Mouse (Mus musculus) embryonic facial prominence, embryonic 14.5 days (tissue): ENCODE data around the gene Fam90a1a. TPM values are rescaled to one million over a fixed set of nuclear protein-coding genes. Genes with fewer than 3 reads are reported as not detected.
A peak's percentile ranks its signal among the peaks of the same experiment; 100 is the strongest.
"Not testable (repeated sequence)": the region's sequence is repeated elsewhere in the genome, so short reads cannot be mapped to it uniquely, and the experiment has no call there.

Experiments used
- ATAC-seq: fragments of 200-750 bp; cut with Nextera tagmentation; 2 replicates; pipeline ENCODE4 v1.8.0; 2017; ENCODE audit warnings: low read depth, moderate number of reproducible peaks, moderate TSS enrichment
- DNase-seq: peaks from one replicate; pipeline ENCODE4 v3.0.0-alpha.2; 2015; ENCODE audit warnings: low spot score
- H3K27ac ChIP-seq: fragments of 300-500 bp; sonication (generic); replicated peaks from 2 replicates; pipeline ENCODE4 v1.5.1; 2014; ENCODE audit warnings: low read depth, mild to moderate bottlenecking, low read length, moderate library complexity
- H3K27me3 ChIP-seq: fragments of 300-500 bp; sonication (generic); replicated peaks from 2 replicates; pipeline ENCODE4 v1.6.1; 2014; ENCODE audit warnings: low read length; ENCODE audit not compliant: control insufficient read depth, insufficient read depth
- H3K36me3 ChIP-seq: fragments of 300-500 bp; sonication (generic); 2 replicates; pipeline ENCODE4 v1.6.1; 2014; ENCODE audit warnings: low read length, mixed read lengths; ENCODE audit not compliant: control insufficient read depth, insufficient read depth
- H3K4me1 ChIP-seq: fragments of 300-500 bp; sonication (generic); 2 replicates; pipeline ENCODE4 v1.6.1; 2014; ENCODE audit warnings: antibody characterized with exemption, low read length; ENCODE audit not compliant: control insufficient read depth, insufficient read depth
- H3K4me2 ChIP-seq: fragments of 300-500 bp; sonication (generic); 2 replicates; pipeline ENCODE4 v1.6.1; 2014; ENCODE audit warnings: low read depth, mild to moderate bottlenecking, low read length, moderate library complexity, mixed read lengths
- H3K4me3 ChIP-seq: fragments of 300-500 bp; sonication (generic); 2 replicates; pipeline ENCODE4 v1.5.1; 2014; ENCODE audit warnings: low read depth, mild to moderate bottlenecking, low read length
- H3K9ac ChIP-seq: fragments of 300-500 bp; sonication (generic); 2 replicates; pipeline ENCODE4 v1.6.1; 2014; ENCODE audit warnings: low read depth, mild to moderate bottlenecking, low read length, moderate library complexity, mixed read lengths
- H3K9me3 ChIP-seq: fragments of 300-500 bp; sonication (generic); 2 replicates; pipeline ENCODE4 v1.6.1; 2016; ENCODE audit warnings: low read length; ENCODE audit not compliant: control insufficient read depth
- WGBS: fragments of 180-500 bp; shearing (Covaris S2); extraction: QIAGEN DNeasy Blood & Tissue Kit; methylation state at CpG from one replicate; pipeline ENCODE4 v1.1.7; 2014; 5-methylcytosine and 5-hydroxymethylcytosine counted together
- polyA plus RNA-seq: library from polyadenylated mRNA; unstranded; fragments of >200 nt; fragmentation: Nextera tagmentation; extraction: Ambion mirVana; gene quantifications from 2 replicates; pipeline ENCODE4 v1.2.1, GENCODE M21; 2014

The Fam90a1a gene
- not detected in 2 replicates for polyA plus RNA-seq

DNA sequence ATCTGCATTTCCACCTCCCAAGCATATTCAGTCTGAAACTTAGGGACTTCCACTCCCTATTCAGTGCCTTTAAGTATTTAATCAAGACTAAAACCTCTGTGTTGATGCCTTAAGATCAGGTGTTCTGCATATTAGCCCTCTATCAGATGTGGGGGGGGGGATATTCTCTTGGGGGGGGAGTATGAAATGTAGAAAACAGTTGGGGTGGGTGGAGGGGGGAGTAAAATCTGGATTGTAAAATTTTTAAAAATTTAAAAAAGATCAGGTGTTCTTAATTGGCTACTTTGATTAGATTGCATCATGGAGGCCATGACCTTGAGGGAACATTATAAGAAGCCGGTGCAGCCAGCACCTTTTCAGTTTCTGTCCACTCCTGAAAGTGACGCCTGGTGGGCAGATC, at the start of gene Fam90a1a:
Gene Fam90a1a, plus strand, starts transcription at position 301 of the 400 bp plus-strand sequence.
- H3K4me2 ChIP-seq = no peak within 1 kb of the TSS
- ATAC-seq = no peak
- H3K9me3 ChIP-seq = no peaks in the 10 kb centered on the region
- H3K9ac ChIP-seq = no peak within 1 kb of the TSS
- no peak for DNase-seq
- H3K27ac ChIP-seq = no peak within 1 kb of the TSS
- H3K4me3 ChIP-seq = no peak within 1 kb of the TSS
- no peaks in the 10 kb centered on the region for H3K4me1 ChIP-seq
- H3K36me3 ChIP-seq = no peaks in the 10 kb centered on the region
- no peaks in the 10 kb centered on the region for H3K27me3 ChIP-seq
- 80% methylated on average over 2 of the region's 2 CpGs for WGBS

DNA sequence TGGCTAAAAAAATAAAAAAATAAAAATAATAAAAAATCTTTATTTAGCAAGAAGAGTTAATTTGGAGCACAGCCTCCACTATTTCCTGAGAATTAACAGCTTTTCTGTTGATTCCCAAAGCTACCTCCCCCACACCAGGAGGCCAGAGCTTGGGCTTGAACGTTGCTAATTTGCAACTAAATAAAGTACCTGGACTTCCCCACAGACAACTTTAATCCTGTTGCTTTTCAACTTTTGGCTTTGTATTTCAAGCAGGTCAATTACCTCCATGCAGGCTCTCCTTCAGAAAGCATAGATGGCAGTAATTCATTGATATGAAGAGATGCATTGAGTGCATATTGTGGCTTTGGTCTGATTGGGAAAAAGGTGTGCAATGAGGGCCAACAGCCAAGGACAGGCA, 46.6 kb upstream of the Fam90a1a start:
- no peak overlapping the region for H3K4me2 ChIP-seq
- H3K27me3 ChIP-seq = no peaks in the 10 kb centered on the region
- H3K36me3 ChIP-seq = no peaks in the 10 kb centered on the region
- ATAC-seq (no peak), DNase-seq (no peak)
- H3K4me1 ChIP-seq = no peaks in the 10 kb centered on the region
- WGBS = 8% methylated on average over 1 of the region's 1 CpGs
- H3K9me3 ChIP-seq = no peaks in the 10 kb centered on the region
- no peak overlapping the region for H3K27ac ChIP-seq
- H3K4me3 ChIP-seq = no peak overlapping the region
- no peak overlapping the region for H3K9ac ChIP-seq

DNA sequence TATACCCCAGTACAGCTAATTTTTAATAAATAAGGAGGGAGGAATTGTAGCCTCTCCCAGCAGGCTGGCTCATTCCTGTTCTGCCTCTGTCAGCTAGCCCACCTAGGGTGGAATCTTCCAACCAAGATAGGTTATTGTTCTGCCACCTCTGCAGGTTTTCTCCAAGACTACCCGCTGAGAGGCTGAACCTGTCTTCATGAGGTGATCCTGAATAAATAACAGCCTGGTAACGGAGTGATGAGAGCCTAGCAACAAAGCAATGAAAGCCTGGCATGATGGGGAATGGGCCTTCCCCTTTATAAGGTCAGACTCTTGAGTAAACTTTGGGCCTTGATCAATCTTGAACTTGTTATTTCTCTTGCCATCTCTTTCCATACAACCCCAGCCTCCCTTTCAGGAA, 46.0 kb upstream of the Fam90a1a start:
- no peak overlapping the region for H3K9ac ChIP-seq
- no peaks in the 10 kb centered on the region for H3K27me3 ChIP-seq
- DNase-seq = no peak
- H3K27ac ChIP-seq = no peak overlapping the region
- H3K9me3 ChIP-seq = no peaks in the 10 kb centered on the region
- no peak overlapping the region for H3K4me3 ChIP-seq
- WGBS = 25% methylated on average over 2 of the region's 2 CpGs
- no peaks in the 10 kb centered on the region for H3K36me3 ChIP-seq
- H3K4me2 ChIP-seq = no peak overlapping the region
- H3K4me1 ChIP-seq = no peaks in the 10 kb centered on the region
- ATAC-seq = no peak

DNA sequence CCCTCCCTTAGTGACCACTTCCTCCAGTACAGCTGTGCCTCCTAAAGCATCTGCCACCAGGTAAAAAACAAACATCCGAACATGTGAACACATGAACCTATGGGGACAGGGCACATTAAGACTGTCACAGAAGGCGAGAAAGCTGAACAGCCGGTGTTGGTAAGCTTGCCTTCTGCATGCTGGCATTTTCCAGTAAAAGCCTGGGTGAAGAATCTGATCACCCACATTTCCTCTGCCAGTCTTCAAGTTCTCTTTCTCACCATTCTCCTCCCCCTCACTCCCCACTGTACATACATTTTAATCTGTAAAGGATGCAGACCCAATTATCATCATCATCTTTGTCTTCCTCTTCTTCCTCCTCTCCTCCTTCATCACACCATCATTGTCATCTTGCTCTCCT, 42.9 kb upstream of the Fam90a1a start:
- Histone ChIP-seq H3K4me2 (no peak overlapping the region), H3K9me3 (no peaks in the 10 kb centered on the region), H3K36me3 (no peaks in the 10 kb centered on the region), H3K27me3 (no peaks in the 10 kb centered on the region), H3K27ac (no peak overlapping the region), H3K4me1 (no peaks in the 10 kb centered on the region), H3K4me3 (no peak overlapping the region), H3K9ac (no peak overlapping the region)
- no peak for ATAC-seq
- WGBS = 88% methylated on average over 3 of the region's 3 CpGs
- no peak for DNase-seq

DNA sequence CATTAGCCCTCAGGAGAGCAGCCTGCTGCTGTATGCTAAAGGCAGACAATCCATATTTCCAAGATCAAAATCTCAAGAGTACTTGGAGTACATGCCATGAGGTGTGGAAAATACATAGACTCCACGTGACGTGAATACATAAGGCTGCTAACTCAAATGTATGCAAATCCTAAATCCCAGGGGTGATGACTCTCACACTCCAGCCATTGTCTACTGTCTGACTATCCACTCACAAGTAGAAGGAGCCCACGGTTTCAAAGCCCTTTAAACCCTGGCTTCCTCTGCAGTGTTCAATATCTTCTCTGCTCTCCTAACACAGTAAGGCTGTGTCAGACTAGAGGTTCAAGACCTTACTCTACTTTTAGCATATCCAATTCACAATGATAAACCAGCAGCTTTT, 27.8 kb upstream of the Fam90a1a start:
- H3K27ac ChIP-seq, H3K4me1 ChIP-seq, ATAC-seq, H3K27me3 ChIP-seq, H3K4me2 ChIP-seq, H3K9ac ChIP-seq, DNase-seq, H3K9me3 ChIP-seq, H3K36me3 ChIP-seq, H3K4me3 ChIP-seq: not testable (repeated sequence)
- whole genome bisulfite sequencing = 71% methylated on average over 3 of the region's 3 CpGs

DNA sequence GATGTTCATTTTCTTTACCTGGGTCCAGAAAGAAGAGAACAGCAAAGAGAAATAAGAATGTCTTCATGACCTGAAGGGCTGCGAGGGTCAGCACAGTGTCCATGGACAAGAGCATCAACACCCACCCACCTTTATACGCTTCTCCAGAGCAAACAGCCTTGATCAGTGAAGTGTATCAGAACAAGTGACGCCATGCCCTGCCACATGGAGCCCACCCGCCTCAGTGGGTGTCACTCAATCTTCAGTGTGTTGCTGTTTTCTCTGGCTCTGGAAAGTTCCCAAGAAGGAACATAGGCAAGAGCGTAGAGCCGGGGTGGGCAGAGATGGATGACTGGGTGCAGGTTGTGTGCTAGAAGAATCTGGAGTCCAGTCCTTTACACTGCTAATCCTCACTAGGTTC, 25.9 kb upstream of the Fam90a1a start, which contains the start of gene Defb15:
Gene Defb15, minus strand, starts transcription at position 101 of the 400 bp plus-strand sequence.
- Histone ChIP-seq H3K4me2 (no peak within 1 kb of the TSS), H3K9ac (no peak within 1 kb of the TSS), H3K4me1 (no peaks in the 10 kb centered on the region), H3K27ac (no peak within 1 kb of the TSS), H3K9me3 (no peaks in the 10 kb centered on the region), H3K27me3 (no peaks in the 10 kb centered on the region), H3K36me3 (no peaks in the 10 kb centered on the region), H3K4me3 (no peak within 1 kb of the TSS)
- 86% methylated on average over 6 of the region's 6 CpGs for WGBS
- ATAC-seq (no peak), DNase-seq (no peak)

DNA sequence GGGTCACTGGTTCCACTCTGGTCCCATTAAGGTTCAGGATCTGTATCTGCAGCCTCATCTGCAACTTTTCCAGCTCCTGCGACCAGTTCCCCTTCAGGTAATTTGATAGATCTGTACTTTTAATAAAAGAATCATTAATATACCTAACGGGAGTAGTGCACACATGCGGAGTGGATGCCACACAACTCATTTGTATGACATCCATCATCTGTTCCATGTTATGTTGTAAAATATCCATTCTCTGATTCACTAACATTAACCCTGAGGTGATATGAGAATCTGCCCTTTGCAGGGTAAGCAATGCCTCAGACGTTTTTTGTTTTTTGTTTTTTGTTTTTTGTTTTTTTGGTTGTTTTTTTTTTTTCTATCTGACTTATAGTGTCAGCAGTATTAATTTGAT, 20.5 kb upstream of the Fam90a1a start, which contains the start of gene Defb35:
Gene Defb35, plus strand, starts transcription at position 301 of the 400 bp plus-strand sequence.
- 84% methylated on average over 4 of the region's 4 CpGs for WGBS
- H3K36me3 ChIP-seq, H3K4me1 ChIP-seq, H3K27ac ChIP-seq, H3K9me3 ChIP-seq, H3K4me2 ChIP-seq, H3K4me3 ChIP-seq, H3K9ac ChIP-seq, H3K27me3 ChIP-seq, ATAC-seq, DNase-seq: not testable (repeated sequence)

DNA sequence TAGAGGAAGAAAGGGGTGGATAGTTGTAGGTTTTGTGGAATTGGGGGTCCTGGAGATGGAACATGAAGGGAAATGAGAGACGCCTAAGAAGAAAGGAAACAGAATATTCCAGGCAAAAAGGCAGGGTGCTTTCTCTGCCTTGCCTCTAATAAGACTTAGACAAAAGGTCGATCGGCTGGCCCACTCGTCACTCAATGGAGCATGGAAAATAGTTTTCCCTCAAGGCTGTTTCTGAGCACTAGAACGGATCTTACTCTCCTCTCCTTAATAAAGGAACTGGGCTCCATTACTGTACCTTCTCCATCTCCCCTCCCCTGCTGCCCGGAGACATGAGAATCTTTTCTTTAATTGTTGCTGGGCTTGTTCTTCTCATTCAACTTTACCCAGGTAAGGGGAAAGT, 12.1 kb upstream of the Fam90a1a start, which contains the start of gene Defb13:
Gene Defb13, plus strand, starts transcription at position 301 of the 400 bp plus-strand sequence.
- ATAC-seq = no peak
- no peaks in the 10 kb centered on the region for H3K36me3 ChIP-seq

DNA sequence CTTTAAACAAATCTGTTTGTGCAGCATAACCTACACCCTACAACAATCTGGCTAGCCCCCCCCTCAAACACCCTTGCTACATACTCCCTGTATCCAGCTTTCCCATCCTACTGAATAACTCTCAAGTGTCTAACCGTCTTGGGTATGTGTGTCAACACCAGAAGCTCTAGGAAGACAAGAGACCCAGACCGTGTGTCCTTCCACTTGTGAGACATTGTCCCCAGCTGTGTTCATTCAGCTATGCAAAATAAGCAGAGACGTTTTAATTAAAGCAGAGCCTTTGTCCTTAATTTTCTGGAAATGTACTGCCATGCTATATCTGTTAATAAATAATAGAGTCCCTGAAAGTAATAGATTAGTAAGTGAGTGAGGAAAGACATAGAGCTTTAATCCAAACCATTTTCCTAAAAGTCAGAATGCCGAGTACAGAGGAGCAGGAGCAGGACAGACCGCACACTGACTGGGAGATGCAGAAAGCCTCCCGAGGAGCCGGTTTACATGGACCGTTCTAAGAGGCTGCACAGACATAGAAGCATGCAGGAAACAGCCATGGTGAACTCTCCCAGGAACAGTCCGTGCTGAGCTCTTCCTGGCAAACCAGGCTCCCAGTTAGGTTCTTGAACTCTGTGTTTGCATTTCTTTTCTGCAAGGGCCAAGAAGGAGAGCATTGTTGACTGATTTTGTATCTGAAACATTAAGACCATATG, 11.1 kb upstream of the Fam90a1a start:
- no peaks in the 10 kb centered on the region for H3K9me3 ChIP-seq
- no peaks in the 10 kb centered on the region for H3K36me3 ChIP-seq
- no peak overlapping the region for H3K9ac ChIP-seq
- no peaks in the 10 kb centered on the region for H3K4me1 ChIP-seq
- ATAC-seq (no peak), DNase-seq (peak; percentile 17)
- H3K27me3 ChIP-seq = no peaks in the 10 kb centered on the region
- H3K27ac ChIP-seq = no peak overlapping the region
- no peak overlapping the region for H3K4me3 ChIP-seq
- H3K4me2 ChIP-seq = no peak overlapping the region
- 63% methylated on average over 9 of the region's 9 CpGs for WGBS

More for the DNA sequence above, 12.1 kb upstream of the Fam90a1a start, which contains the start of gene Defb13:
- no peak for DNase-seq
- no peak within 1 kb of the TSS for H3K9ac ChIP-seq
- H3K4me1 ChIP-seq = no peaks in the 10 kb centered on the region
- no peaks in the 10 kb centered on the region for H3K9me3 ChIP-seq
- 75% methylated on average over 6 of the region's 6 CpGs for WGBS
- H3K27ac ChIP-seq = no peak within 1 kb of the TSS
- H3K27me3 ChIP-seq = no peaks in the 10 kb centered on the region
- H3K4me3 ChIP-seq = no peak within 1 kb of the TSS
- H3K4me2 ChIP-seq = no peak within 1 kb of the TSS
